Mouse (Mus musculus): ENCODE measurements at regions not wholly inside any gene's neighbourhood (a gene's known extent, or its start where the extent isn't known, plus 50 kb on each side); places are given as distances from the start of the nearest gene placed in this dataset.

- DNase-seq (ENCODE audit: low spot score in 2 of 2) = no peak
Observed at GRCm38 (mm10) chr6:95179993-95180392, 63.0 kb downstream of the Kbtbd8 start.

GRCm38 (mm10) chr6:95182238-95182637 is 65.2 kb downstream of the Kbtbd8 start:
- no peak for DNase-seq (ENCODE audit: low spot score in 2 of 2)

- DNase-seq (ENCODE audit: low spot score in 2 of 2) = no peak
Observed at GRCm38 (mm10) chr6:95185074-95185931, 68.3 kb downstream of the Kbtbd8 start.

- no peak for DNase-seq (ENCODE audit: low spot score in 2 of 2)
Observed at GRCm38 (mm10) chr6:95196631-95197030, 79.6 kb downstream of the Kbtbd8 start.

GRCm38 (mm10) chr6:95198611-95199010 is 81.6 kb downstream of the Kbtbd8 start:
- DNase-seq (ENCODE audit: low spot score in 2 of 2) = peak in 1 of 2 experiments; percentile 49

- no peak for DNase-seq (ENCODE audit: low spot score in 2 of 2)
Observed at GRCm38 (mm10) chr6:95202291-95202790, 85.3 kb downstream of the Kbtbd8 start.

- no peak for DNase-seq (ENCODE audit: low spot score in 2 of 2)
Observed at GRCm38 (mm10) chr6:95202978-95203377, 85.9 kb downstream of the Kbtbd8 start.

- no peak for DNase-seq (ENCODE audit: low spot score in 2 of 2)
Observed at GRCm38 (mm10) chr6:95204231-95204630, 87.2 kb downstream of the Kbtbd8 start.

- peak in 1 of 2 experiments; percentile 21 for DNase-seq (ENCODE audit: low spot score in 2 of 2)
Observed at GRCm38 (mm10) chr6:95207063-95207462, 90.0 kb downstream of the Kbtbd8 start.

GRCm38 (mm10) chr6:95217431-95217830 is 100.4 kb downstream of the Kbtbd8 start:
- DNase-seq (ENCODE audit: low spot score in 2 of 2) = peak; percentile 43 to 86

- no peak for DNase-seq (ENCODE audit: low spot score in 2 of 2)
Observed at GRCm38 (mm10) chr6:95218830-95219229, 101.8 kb downstream of the Kbtbd8 start.

- DNase-seq (ENCODE audit: low spot score in 2 of 2) = peak; percentile 61 to 65
Observed at GRCm38 (mm10) chr6:95223537-95223936, 98.4 kb upstream of the Gm10234 start.

GRCm38 (mm10) chr6:95229885-95230284 is 92.0 kb upstream of the Gm10234 start:
- DNase-seq (ENCODE audit: low spot score in 2 of 2) = no peak

- DNase-seq (ENCODE audit: low spot score in 2 of 2) = no peak
Observed at GRCm38 (mm10) chr6:95234712-95235111, 87.2 kb upstream of the Gm10234 start.

- DNase-seq (ENCODE audit: low spot score in 2 of 2) = no peak
Observed at GRCm38 (mm10) chr6:95243657-95244056, 78.3 kb upstream of the Gm10234 start.

GRCm38 (mm10) chr6:95244911-95245310 is 77.0 kb upstream of the Gm10234 start:
- DNase-seq (ENCODE audit: low spot score in 2 of 2) = no peak

- DNase-seq (ENCODE audit: low spot score in 2 of 2) = no peak
Observed at GRCm38 (mm10) chr6:95256303-95256702, 65.6 kb upstream of the Gm10234 start.

GRCm38 (mm10) chr6:95261001-95261400 is 60.9 kb upstream of the Gm10234 start:
- no peak for DNase-seq (ENCODE audit: low spot score in 2 of 2)

GRCm38 (mm10) chr6:95264011-95264869 is 57.7 kb upstream of the Gm10234 start:
- no peak for DNase-seq (ENCODE audit: low spot score in 2 of 2)

- no peak for DNase-seq (ENCODE audit: low spot score in 2 of 2)
Observed at GRCm38 (mm10) chr6:95269524-95269923, 52.4 kb upstream of the Gm10234 start.
